Mouse (Mus musculus) heart, postnatal 0 days (tissue): ENCODE measurements around the gene Arhgdig.

ENCODE experiments used
- CTCF ChIP-seq: IDR thresholded peaks from 2 replicates; pipeline ENCODE4 v1.5.1; 2016; ENCODE audit warnings: antibody characterized with exemption, control low read depth, low read depth
- EP300 ChIP-seq: IDR thresholded peaks from 2 replicates; pipeline ENCODE4 v1.6.1; 2016; ENCODE audit warnings: antibody characterized with exemption, low read depth

DNA sequence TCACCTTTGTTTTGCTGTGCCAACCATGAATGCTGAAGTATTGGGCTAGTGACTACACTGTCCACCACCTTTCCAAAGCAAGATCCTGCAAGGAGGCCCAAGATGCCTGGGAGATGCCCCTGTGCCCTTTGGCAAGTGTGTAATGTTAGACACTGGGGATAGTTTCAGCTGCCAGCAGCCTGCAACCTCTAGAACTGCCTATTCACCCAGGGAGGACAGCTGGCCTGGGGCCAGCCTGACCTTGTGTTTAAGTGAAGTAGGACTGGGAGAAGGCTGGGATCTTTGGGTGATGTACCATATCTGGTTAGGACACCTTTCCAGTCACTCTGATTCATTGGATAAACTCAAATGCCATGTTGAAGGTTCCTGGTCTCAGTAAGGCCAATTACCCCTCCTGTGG lies 5.6 kb downstream of the Arhgdig start:
- TF ChIP-seq CTCF (no peak), EP300 (no peak)
